Mouse (Mus musculus) CH12.LX (cell line): ENCODE data around the gene Crct1. TPM values are rescaled to one million over a fixed set of nuclear protein-coding genes. Genes with fewer than 3 reads are reported as not detected.

Experiments used
- DNase-seq: peaks from one replicate; pipeline ENCODE4 v3.0.0-alpha.2; 2013; ENCODE audit errors: extremely low read depth
- H3K27ac ChIP-seq: 2 replicates; pipeline ENCODE4 v1.5.1; 2012; ENCODE audit warnings: low read depth, mild to moderate bottlenecking, control low read depth, moderate library complexity; ENCODE audit not compliant: insufficient read depth
- H3K27me3 ChIP-seq: replicated peaks from 2 replicates; pipeline ENCODE3; 2012; ENCODE audit warnings: inconsistent platforms
- H3K36me3 ChIP-seq, 2 experiments: replicated peaks in 1 of 2; 2 replicates each; pipeline versions ENCODE3 to v1.6.1; 2012; ENCODE audit warnings: inconsistent platforms in 1 of 2, low read length in 1 of 2, mild to moderate bottlenecking in 1 of 2, mixed read lengths in 1 of 2, moderate library complexity in 1 of 2; ENCODE audit not compliant: control insufficient read depth in 1 of 2, insufficient read depth in 1 of 2
- H3K4me1 ChIP-seq, 2 experiments: 2 replicates each; pipeline ENCODE4 v1.6.1; 2012; ENCODE audit warnings: inconsistent platforms in 1 of 2, moderate library complexity in 1 of 2; ENCODE audit not compliant: insufficient read depth in 2 of 2, control insufficient read depth in 1 of 2
- H3K4me2 ChIP-seq: 2 replicates; pipeline ENCODE4 v1.6.1; 2012; ENCODE audit warnings: low read depth, mild to moderate bottlenecking, control low read depth; ENCODE audit not compliant: poor library complexity, insufficient read depth, severe bottlenecking
- H3K4me3 ChIP-seq, 3 experiments: fragments of 150-350 bp in 1 of 3; sonication (generic) in 1 of 3; replicated peaks in 1 of 3; 2 replicates each; pipeline versions ENCODE3 to v1.5.1; 2011 to 2012; ENCODE audit warnings: low read depth in 2 of 3, low read length in 2 of 3, mild to moderate bottlenecking in 2 of 3, moderate library complexity in 2 of 3, control low read depth in 1 of 3, improper control_type of control experiment in 1 of 3, inconsistent platforms in 1 of 3, mixed read lengths in 1 of 3; ENCODE audit not compliant: poor library complexity in 1 of 3
- H3K79me2 ChIP-seq: replicated peaks from 2 replicates; pipeline ENCODE4 v1.6.1; 2012; ENCODE audit warnings: mild to moderate bottlenecking, moderate library complexity; ENCODE audit not compliant: control insufficient read depth, poor library complexity, insufficient read depth, severe bottlenecking; ENCODE audit errors: extremely low read depth
- H3K9ac ChIP-seq: 2 replicates; pipeline ENCODE4 v1.6.1; 2012; ENCODE audit warnings: low read depth, mild to moderate bottlenecking, control low read depth, moderate library complexity; ENCODE audit not compliant: insufficient read depth
- H3K9me3 ChIP-seq: replicated peaks from 2 replicates; pipeline ENCODE3; 2012; ENCODE audit warnings: low read length, inconsistent platforms, mixed read lengths
- CHD2 ChIP-seq: IDR thresholded peaks from 2 replicates; pipeline ENCODE4 v1.6.1; 2011; ENCODE audit warnings: low read length, improper control_type of control experiment
- CTCF ChIP-seq, 2 experiments: IDR thresholded peaks in 1 of 2; conservative IDR thresholded peaks in 1 of 2; 2 replicates each; pipeline ENCODE4 v1.5.1; 2011 to 2012; ENCODE audit warnings: low read depth in 2 of 2, low read length in 2 of 2, improper control_type of control experiment in 1 of 2, inconsistent platforms in 1 of 2, mild to moderate bottlenecking in 1 of 2, moderate library complexity in 1 of 2
- ELF1 ChIP-seq: IDR thresholded peaks from 2 replicates; pipeline ENCODE4 v1.6.1; 2014; ENCODE audit warnings: low read depth, mild to moderate bottlenecking, inconsistent platforms, low read length, improper control_type of control experiment
- ETS1 ChIP-seq: conservative IDR thresholded peaks from 2 replicates; pipeline ENCODE4 v1.6.1; 2012; ENCODE audit warnings: low read depth, mild to moderate bottlenecking, inconsistent platforms, low read length, improper control_type of control experiment, moderate library complexity
- GABPA ChIP-seq: IDR thresholded peaks from 2 replicates; pipeline ENCODE4 v1.6.1; 2012; ENCODE audit warnings: low read depth, low read length, improper control_type of control experiment, inconsistent platforms; ENCODE audit not compliant: insufficient replicate concordance
- HCFC1 ChIP-seq: IDR thresholded peaks from 2 replicates; pipeline ENCODE4 v1.6.1; 2012; ENCODE audit warnings: low read depth, mild to moderate bottlenecking, inconsistent platforms, low read length, improper control_type of control experiment
- IRF4 ChIP-seq: IDR thresholded peaks from 2 replicates; pipeline ENCODE4 v1.6.1; 2014; ENCODE audit warnings: low read depth, mild to moderate bottlenecking, inconsistent platforms, low read length, improper control_type of control experiment
- JUND ChIP-seq: conservative IDR thresholded peaks from 2 replicates; pipeline ENCODE4 v1.6.1; 2011; ENCODE audit warnings: low read depth, low read length, improper control_type of control experiment
- MAZ ChIP-seq: IDR thresholded peaks from 2 replicates; pipeline ENCODE4 v1.6.1; 2012; ENCODE audit warnings: low read depth, mild to moderate bottlenecking, inconsistent platforms, low read length, improper control_type of control experiment, moderate library complexity
- MYC ChIP-seq: IDR thresholded peaks from 2 replicates; pipeline ENCODE4 v1.6.1; 2011; ENCODE audit warnings: low read depth, mild to moderate bottlenecking, improper control_type of control experiment, low read length
- NELFE ChIP-seq: IDR thresholded peaks from 2 replicates; pipeline ENCODE4 v1.6.1; 2011; ENCODE audit warnings: low read depth, low read length, improper control_type of control experiment
- NRF1 ChIP-seq: IDR thresholded peaks from 2 replicates; pipeline ENCODE4 v1.6.1; 2014; ENCODE audit warnings: low read depth, mild to moderate bottlenecking, inconsistent platforms, low read length, improper control_type of control experiment, moderate library complexity
- PAX5 ChIP-seq: IDR thresholded peaks from 2 replicates; pipeline ENCODE4 v1.6.1; 2012; ENCODE audit warnings: low read length, inconsistent platforms, mixed read lengths
- POLR2A ChIP-seq: IDR thresholded peaks from 2 replicates; pipeline ENCODE4 v1.6.1; 2011; ENCODE audit warnings: low read depth, mild to moderate bottlenecking, improper control_type of control experiment, low read length
- POLR2AphosphoS2 ChIP-seq: IDR thresholded peaks from 2 replicates; pipeline ENCODE4 v1.6.1; 2011; ENCODE audit warnings: low read depth, low read length, improper control_type of control experiment
- SIN3A ChIP-seq: IDR thresholded peaks from 2 replicates; pipeline ENCODE4 v1.6.1; 2012; ENCODE audit warnings: low read length, improper control_type of control experiment, inconsistent platforms
- SMC3 ChIP-seq: IDR thresholded peaks from 2 replicates; pipeline ENCODE4 v1.6.1; 2011; ENCODE audit warnings: low read depth, low read length, improper control_type of control experiment
- TBP ChIP-seq: conservative IDR thresholded peaks from 2 replicates; pipeline ENCODE4 v1.6.1; 2011; ENCODE audit warnings: low read depth, low read length, improper control_type of control experiment
- USF2 ChIP-seq: conservative IDR thresholded peaks from 2 replicates; pipeline ENCODE4 v1.6.1; 2011; ENCODE audit warnings: low read depth, low read length, improper control_type of control experiment
- ZKSCAN1 ChIP-seq: IDR thresholded peaks from 2 replicates; pipeline ENCODE4 v1.6.1; 2012; ENCODE audit warnings: low read depth, inconsistent platforms, low read length, improper control_type of control experiment, borderline replicate concordance
- dilution Hi-C: fragments of 300-500 bp; cut with MboI; formaldehyde crosslinking; loops from 2 replicates; pipeline ENCODE4 v1.14.3; 2020; ENCODE audit warnings: low sequenced_read_pairs; ENCODE audit not compliant: extremely low pct_unique_long_range_greater_than_20kb, extremely low pct_ligation_motif_present
- in situ Hi-C: fragments of 300-500 bp; cut with MboI; formaldehyde crosslinking; loops from 3 replicates; pipeline ENCODE4 v1.14.3; 2019; ENCODE audit warnings: low sequenced_read_pairs, low pct_ligation_motif_present, low pct_unique_long_range_greater_than_20kb, mixed read lengths
- polyA plus RNA-seq: library from polyadenylated mRNA; unstranded; fragments of >175 nt; gene quantifications from 2 replicates; pipeline ENCODE4 v1.2.1, GENCODE M21; 2012; ENCODE audit warnings: low read depth; ENCODE audit not compliant: insufficient read length
- total RNA-seq, 2 experiments: library from RNA; depleted of rRNA; stranded (reverse); fragments of 300-350 nt in 1 of 2; fragments of >200 nt in 1 of 2; gene quantifications; 2 replicates each; pipeline ENCODE4 v1.2.3; 2012 to 2014

Crct1 gene
- total and polyA plus RNA-seq, 3 experiments = not detected

DNA sequence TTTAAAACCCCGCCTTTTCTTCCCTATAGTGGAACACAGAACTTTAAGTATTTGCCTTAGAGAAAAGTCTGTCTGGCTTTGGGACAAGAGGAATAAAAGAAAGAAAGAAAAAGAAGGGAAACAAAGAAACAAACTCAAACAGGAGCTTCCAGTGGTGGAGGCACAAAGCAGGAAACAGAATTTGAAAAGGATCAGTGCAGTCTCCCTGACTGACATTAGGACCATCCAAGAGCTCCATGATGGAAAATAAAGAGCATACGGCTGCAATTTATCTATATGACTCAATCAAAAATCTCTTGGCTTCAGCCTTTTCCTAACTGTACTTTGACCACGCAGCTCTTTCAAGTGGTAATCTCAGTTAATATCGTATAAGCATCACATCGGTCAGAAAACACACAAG, 616 bp downstream of the Crct1 start:
- no peak overlapping the region for H3K27ac ChIP-seq
- H3K79me2 ChIP-seq = no peaks in the 10 kb centered on the region
- TF ChIP-seq MYC (no peak), NELFE (no peak), ELF1 (no peak), SIN3A (no peak)
- H3K9ac ChIP-seq = no peak overlapping the region
- no peaks in the 10 kb centered on the region for H3K27me3 ChIP-seq
- no peaks in the 10 kb centered on the region for H3K9me3 ChIP-seq
- dilution Hi-C loops (no loop called here), in situ Hi-C loops (no loop called here)
- H3K36me3 ChIP-seq = no peaks in the 10 kb centered on the region
- H3K4me3 ChIP-seq = no peak overlapping the region
- peaks cover 0 to 31% of the 10 kb centered on the region in 2 experiments; a peak in 2 of 4 replicates for H3K4me1 ChIP-seq
- no peak overlapping the region for H3K4me2 ChIP-seq
- no peak for DNase-seq

DNA sequence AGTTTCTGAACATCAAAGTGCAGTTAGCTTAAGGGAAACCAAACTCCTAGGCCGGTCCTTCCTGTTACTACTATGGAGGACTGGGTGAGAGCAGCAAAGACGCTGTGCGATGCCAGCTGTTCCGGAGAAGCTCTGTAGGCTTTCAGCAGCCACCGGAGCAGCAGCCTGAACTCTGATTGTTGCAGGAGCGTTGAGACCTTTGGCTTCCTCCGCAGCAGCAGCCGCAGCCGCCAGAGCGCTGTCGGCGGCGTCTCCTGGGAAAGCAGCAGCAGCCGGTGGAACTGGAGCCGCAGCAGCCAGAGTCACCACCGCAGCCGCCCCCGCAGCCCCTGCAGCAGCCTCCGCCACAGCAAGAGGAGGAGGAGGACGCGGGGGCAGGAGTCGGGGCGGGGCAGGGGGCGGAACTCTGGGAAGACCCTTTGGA, 1.1 kb downstream of the Crct1 start:
- H3K9me3 ChIP-seq = no peaks in the 10 kb centered on the region
- TF ChIP-seq HCFC1 = no peak
- no peak for TF ChIP-seq NELFE
- TF ChIP-seq CHD2 = no peak
- TF ChIP-seq ZKSCAN1 = no peak
- TF ChIP-seq SIN3A = no peak
- TF ChIP-seq USF2 = no peak
- TF ChIP-seq GABPA = no peak
- TF ChIP-seq ETS1 = no peak
- TF ChIP-seq MYC = no peak
- TF ChIP-seq SMC3 = no peak
- no peak for TF ChIP-seq PAX5
- no peak for TF ChIP-seq NRF1
- TF ChIP-seq IRF4 = no peak
- TF ChIP-seq TBP = no peak
- TF ChIP-seq MAZ = no peak
- no peak for TF ChIP-seq POLR2A
- TF ChIP-seq POLR2AphosphoS2 = no peak
- no peak for TF ChIP-seq CTCF (conservative IDR thresholded peaks at IDR 0.05 in 1 of 2, IDR thresholded peaks at IDR 0.05 in 1 of 2; ENCODE audit: low read depth in 2 of 2, low read length in 2 of 2)
- no peak for TF ChIP-seq JUND
- no peak overlapping the region for H3K27ac ChIP-seq
- no peak overlapping the region for H3K4me3 ChIP-seq
- no peak overlapping the region for H3K9ac ChIP-seq
- H3K4me1 ChIP-seq = peaks cover 0 to 31% of the 10 kb centered on the region in 2 experiments; a peak in 2 of 4 replicates
- H3K4me2 ChIP-seq = no peak overlapping the region
- H3K27me3 ChIP-seq = no peaks in the 10 kb centered on the region
- in situ Hi-C loops = no loop called here
- dilution Hi-C loops = no loop called here
- no peak for DNase-seq
- H3K79me2 ChIP-seq = no peaks in the 10 kb centered on the region
- H3K36me3 ChIP-seq = no peaks in the 10 kb centered on the region
